Mouse (Mus musculus) stomach, postnatal 0 days (tissue): ENCODE results near the gene Tespa1.

Experiments used
- CTCF ChIP-seq: IDR thresholded peaks from 2 replicates; pipeline ENCODE4 v1.5.1; 2016; ENCODE audit warnings: antibody characterized with exemption, low read depth, mild to moderate bottlenecking, moderate library complexity
- EP300 ChIP-seq: optimal IDR thresholded peaks from 2 replicates; pipeline ENCODE3; 2016; ENCODE audit warnings: antibody characterized with exemption

DNA sequence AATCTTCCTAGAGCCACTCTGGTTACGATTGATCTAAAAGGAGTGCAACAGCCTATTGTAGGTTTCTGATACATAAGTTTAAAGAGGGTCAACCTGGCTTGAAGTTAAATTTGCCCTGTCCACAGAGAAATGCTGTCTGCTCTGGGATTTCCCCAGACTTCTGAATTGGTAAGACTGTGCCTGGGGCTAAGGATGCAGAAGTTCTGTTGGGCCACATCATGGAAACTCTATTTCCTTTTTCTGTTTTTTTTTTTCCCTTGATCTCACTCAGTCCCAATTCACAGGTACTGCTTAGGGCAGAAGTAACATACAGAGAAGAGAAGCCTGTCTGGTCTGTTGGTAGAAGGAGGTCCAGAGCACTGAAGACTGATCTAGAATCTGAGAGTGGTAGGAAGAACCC, 8.0 kb downstream of the Tespa1 start:
- TF ChIP-seq CTCF (no peak), EP300 (no peak)
